Mouse (Mus musculus) liver, embryonic 16.5 days (tissue): ENCODE results near the gene Sycp2l. TPM values are rescaled to one million over a fixed set of nuclear protein-coding genes. Genes with fewer than 3 reads are reported as not detected.
"Not testable (repeated sequence)": the region's sequence is repeated elsewhere in the genome, so short reads cannot be mapped to it uniquely, and the experiment has no call there.

Experiments used
- ATAC-seq: fragments of 200-750 bp; cut with Nextera tagmentation; 2 replicates; pipeline ENCODE4 v1.8.0; 2017; ENCODE audit warnings: low read depth, mild to moderate bottlenecking, moderate number of reproducible peaks, moderate library complexity
- H3K27ac ChIP-seq: fragments of 300-500 bp; sonication (generic); 2 replicates; pipeline ENCODE4 v1.5.1; 2014; ENCODE audit warnings: mild to moderate bottlenecking, low read length
- H3K27me3 ChIP-seq: fragments of 300-500 bp; sonication (generic); 2 replicates; pipeline ENCODE4 v1.6.1; 2014; ENCODE audit warnings: low read depth, low read length, mixed read lengths; ENCODE audit not compliant: control insufficient read depth, insufficient read depth
- H3K36me3 ChIP-seq: fragments of 300-500 bp; sonication (generic); 2 replicates; pipeline ENCODE4 v1.6.1; 2014; ENCODE audit warnings: mild to moderate bottlenecking; ENCODE audit not compliant: control insufficient read depth, insufficient read depth
- H3K4me1 ChIP-seq: fragments of 300-500 bp; sonication (generic); 2 replicates; pipeline ENCODE4 v1.6.1; 2014; ENCODE audit warnings: low read depth, low read length, mixed read lengths; ENCODE audit not compliant: control insufficient read depth
- H3K4me2 ChIP-seq: fragments of 300-500 bp; sonication (generic); 2 replicates; pipeline ENCODE4 v1.6.1; 2014; ENCODE audit warnings: low read depth, low read length, mixed read lengths
- H3K4me3 ChIP-seq: fragments of 300-500 bp; sonication (generic); 2 replicates; pipeline ENCODE4 v1.5.1; 2014; ENCODE audit warnings: low read depth, mild to moderate bottlenecking, low read length
- H3K9ac ChIP-seq: fragments of 300-500 bp; sonication (generic); 2 replicates; pipeline ENCODE4 v1.6.1; 2014; ENCODE audit warnings: low read depth, low read length
- H3K9me3 ChIP-seq: fragments of 300-500 bp; sonication (generic); replicated peaks from 2 replicates; pipeline ENCODE4 v1.6.1; 2016; ENCODE audit warnings: low read length; ENCODE audit not compliant: control insufficient read depth
- WGBS: fragments of 180-500 bp; shearing (Covaris S2); extraction: QIAGEN DNeasy Blood & Tissue Kit; methylation state at CpG from one replicate; pipeline ENCODE4 v1.1.7; 2014; ENCODE audit not compliant: insufficient replicate concordance; 5-methylcytosine and 5-hydroxymethylcytosine counted together
- polyA plus RNA-seq: library from polyadenylated mRNA; unstranded; fragments of >200 nt; fragmentation: Nextera tagmentation; extraction: Ambion mirVana; gene quantifications from 2 replicates; pipeline ENCODE4 v1.2.1, GENCODE M21; 2015

Sycp2l gene
- polyA plus RNA-seq, 1 experiment from 2014 or later: not detected

GRCm38 (mm10) chr13:41153146-41153545, 39.0 kb downstream of the Sycp2l start:
- H3K4me1 ChIP-seq: no peaks in the 10 kb centered on the region
- H3K9me3 ChIP-seq: no peaks in the 10 kb centered on the region
- no peak overlapping the region for H3K4me2 ChIP-seq
- H3K27me3 ChIP-seq: no peaks in the 10 kb centered on the region
- no peak overlapping the region for H3K4me3 ChIP-seq
- H3K27ac ChIP-seq: no peak overlapping the region
- H3K36me3 ChIP-seq: no peaks in the 10 kb centered on the region
- 72% methylated on average over 11 of the region's 11 CpGs for WGBS
- no peak for ATAC-seq
- no peak overlapping the region for H3K9ac ChIP-seq

DNA sequence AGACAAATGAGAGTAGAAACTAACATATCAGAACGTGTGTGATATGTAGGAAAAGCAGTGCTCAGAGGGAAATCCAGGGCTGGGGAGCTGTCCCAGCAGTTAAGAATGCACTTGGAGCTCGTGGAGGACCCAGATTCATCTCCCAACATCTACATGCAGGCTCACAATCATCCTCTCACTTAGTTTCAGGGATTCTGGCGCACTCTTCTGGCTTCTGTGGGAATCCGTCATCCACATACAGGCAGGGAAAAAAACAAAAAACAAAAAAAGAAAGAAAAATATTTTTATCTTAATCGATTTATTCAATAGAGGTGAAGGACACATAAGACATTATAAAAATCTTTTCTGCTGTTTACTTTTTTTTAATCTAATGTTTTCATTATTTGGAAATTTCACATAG, 44.3 kb downstream of the Sycp2l start:
- WGBS: 45% methylated on average over 5 of the region's 5 CpGs
- Histone ChIP-seq H3K4me1 (no peaks in the 10 kb centered on the region), H3K4me2 (no peak overlapping the region), H3K36me3 (no peaks in the 10 kb centered on the region), H3K4me3 (no peak overlapping the region), H3K27ac (no peak overlapping the region), H3K9ac (no peak overlapping the region), H3K9me3 (no peaks in the 10 kb centered on the region), H3K27me3 (no peaks in the 10 kb centered on the region)
- no peak for ATAC-seq

GRCm38 (mm10) chr13:41187886-41188285, 73.8 kb downstream of the Sycp2l start:
- Histone ChIP-seq H3K27ac (no peak overlapping the region), H3K36me3 (no peaks in the 10 kb centered on the region; the same call in 1 of the 2 replicates), H3K4me3 (no peak overlapping the region), H3K9me3 (no peaks in the 10 kb centered on the region), H3K4me2 (no peak overlapping the region), H3K9ac (no peak overlapping the region), H3K4me1 (no peaks in the 10 kb centered on the region), H3K27me3 (no peaks in the 10 kb centered on the region)
- WGBS: 71% methylated on average over 6 of the region's 6 CpGs
- no peak for ATAC-seq

DNA sequence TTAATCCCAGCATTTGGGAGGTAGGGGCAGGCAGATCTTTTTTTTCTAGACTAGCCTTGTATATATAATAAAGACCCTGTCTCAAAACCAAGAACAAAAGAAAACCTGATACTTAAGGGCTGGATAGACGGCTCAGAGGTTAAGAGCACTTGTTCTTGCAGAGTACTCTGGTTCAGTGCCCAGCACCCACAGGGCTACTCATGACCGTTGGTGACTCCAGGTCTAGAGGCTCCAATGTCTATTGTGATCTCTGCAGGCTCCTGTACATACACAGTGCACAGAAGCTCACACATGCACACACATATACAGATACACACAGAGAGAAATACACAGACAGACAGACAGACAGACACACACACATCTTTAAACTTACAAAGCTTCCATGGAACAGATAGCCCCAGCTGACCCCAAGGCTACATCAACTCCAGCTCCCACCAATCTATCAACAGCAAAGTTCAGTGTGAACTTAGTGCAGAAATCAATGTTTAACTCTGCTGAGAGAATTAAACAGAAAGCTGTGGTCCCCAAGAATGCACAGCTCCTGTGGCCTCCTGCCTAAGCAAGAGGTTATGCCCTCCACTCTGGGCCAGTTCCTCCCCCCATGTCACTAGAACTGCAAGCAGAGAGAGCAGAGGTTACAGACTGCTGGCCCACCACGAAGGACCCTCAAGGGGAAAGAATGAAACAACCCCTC, 81.7 kb downstream of the Sycp2l start:
- 43% methylated on average over 3 of the region's 3 CpGs for WGBS
- Histone ChIP-seq H3K36me3 (no peaks in the 10 kb centered on the region), H3K4me3 (no peak overlapping the region), H3K9ac (no peak overlapping the region), H3K9me3 (no peaks in the 10 kb centered on the region), H3K4me2 (no peak overlapping the region), H3K27me3 (no peaks in the 10 kb centered on the region), H3K27ac (peak overlapping the region; percentile 26; the same call in 1 of the 2 replicates), H3K4me1 (peaks cover 5% of the 10 kb centered on the region; the same call in 1 of the 2 replicates)
- peak; percentile 80 for ATAC-seq

GRCm38 (mm10) chr13:41200861-41201260, 86.8 kb downstream of the Sycp2l start:
- Histone ChIP-seq H3K36me3 (no peaks in the 10 kb centered on the region), H3K27me3 (no peaks in the 10 kb centered on the region), H3K9me3 (no peaks in the 10 kb centered on the region), H3K4me3 (no peak overlapping the region), H3K27ac (no peak overlapping the region), H3K9ac (no peak overlapping the region), H3K4me2 (no peak overlapping the region), H3K4me1 (peaks cover 5% of the 10 kb centered on the region; the same call in 1 of the 2 replicates)
- ATAC-seq: no peak
- 63% methylated on average over 2 of the region's 2 CpGs for WGBS

DNA sequence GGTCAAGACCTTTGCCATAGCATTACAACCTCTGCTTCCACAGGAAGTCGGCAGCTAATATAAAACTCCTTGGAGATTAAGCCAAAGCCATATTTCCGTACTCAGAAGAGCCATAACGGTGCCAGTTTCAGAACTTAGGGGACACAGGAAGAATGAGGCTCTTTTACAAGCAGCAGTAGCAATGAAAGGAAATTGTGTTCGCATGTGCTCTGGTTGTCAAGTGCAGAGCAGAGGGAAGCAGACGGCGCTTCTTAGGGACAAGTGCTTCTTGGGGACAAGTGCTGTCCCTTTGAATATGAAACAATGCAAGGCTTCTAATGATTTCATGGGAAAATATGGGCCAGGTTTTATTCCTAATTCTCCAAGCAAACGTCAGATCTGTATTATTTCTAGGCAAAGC, 89.2 kb downstream of the Sycp2l start:
- Histone ChIP-seq H3K9ac (no peak overlapping the region), H3K36me3 (no peaks in the 10 kb centered on the region), H3K27ac (no peak overlapping the region), H3K4me1 (no peaks in the 10 kb centered on the region), H3K4me2 (no peak overlapping the region), H3K9me3 (no peaks in the 10 kb centered on the region), H3K4me3 (no peak overlapping the region), H3K27me3 (no peaks in the 10 kb centered on the region)
- no peak for ATAC-seq
- WGBS: 53% methylated on average over 7 of the region's 7 CpGs

DNA sequence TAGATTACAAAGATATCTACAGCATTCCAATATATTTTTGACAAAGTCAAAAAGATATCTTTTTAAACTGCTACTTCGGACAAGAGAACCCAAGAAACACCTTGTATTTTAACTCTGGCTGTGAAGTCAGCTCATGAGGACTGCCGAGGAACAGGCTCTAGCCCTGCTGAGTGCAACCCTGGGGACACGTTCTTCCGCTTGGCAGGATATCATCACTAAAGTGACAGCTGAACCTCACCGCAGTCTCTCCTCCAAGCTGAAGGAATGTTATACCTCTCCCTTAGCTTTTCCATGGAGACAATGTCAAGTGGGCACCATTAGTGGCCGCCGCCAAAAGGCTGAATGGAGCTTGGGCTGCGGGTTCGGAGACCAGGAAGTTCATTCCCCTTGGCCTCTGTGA, 89.6 kb downstream of the Sycp2l start:
- Histone ChIP-seq H3K9ac (no peak overlapping the region), H3K27ac (no peak overlapping the region), H3K27me3 (no peaks in the 10 kb centered on the region), H3K36me3 (no peaks in the 10 kb centered on the region), H3K4me1 (no peaks in the 10 kb centered on the region), H3K9me3 (no peaks in the 10 kb centered on the region), H3K4me3 (no peak overlapping the region), H3K4me2 (no peak overlapping the region)
- WGBS: 72% methylated on average over 9 of the region's 9 CpGs
- ATAC-seq: no peak

DNA sequence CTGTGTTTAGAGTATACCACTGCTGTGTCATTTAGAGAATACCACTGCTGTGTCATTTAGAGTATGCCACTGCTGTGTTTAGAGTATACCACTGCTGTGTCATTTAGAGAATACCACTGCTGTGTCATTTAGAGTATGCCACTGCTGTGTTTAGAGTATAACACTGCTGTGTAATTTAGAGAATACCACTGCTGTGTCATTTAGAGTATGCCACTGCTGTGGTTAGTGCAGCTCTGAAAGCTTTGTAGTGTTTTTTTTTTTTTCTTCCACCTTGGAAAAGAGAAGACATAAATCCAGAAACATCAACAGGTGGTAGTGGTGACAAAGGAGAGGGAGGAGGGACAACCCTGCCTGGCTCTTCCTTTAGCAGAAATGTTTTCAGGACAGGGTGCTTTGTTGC, 91.5 kb downstream of the Sycp2l start:
- not testable (repeated sequence) for H3K4me3 ChIP-seq, H3K9ac ChIP-seq, H3K9me3 ChIP-seq, H3K27ac ChIP-seq, H3K27me3 ChIP-seq, H3K4me2 ChIP-seq, ATAC-seq, H3K4me1 ChIP-seq, H3K36me3 ChIP-seq

GRCm38 (mm10) chr13:41206241-41206640, 92.1 kb downstream of the Sycp2l start:
- WGBS: 68% methylated on average over 5 of the region's 5 CpGs
- H3K9me3 ChIP-seq: no peaks in the 10 kb centered on the region
- no peak for ATAC-seq
- no peak overlapping the region for H3K27ac ChIP-seq
- no peaks in the 10 kb centered on the region for H3K4me1 ChIP-seq
- H3K27me3 ChIP-seq: no peaks in the 10 kb centered on the region
- H3K36me3 ChIP-seq: no peaks in the 10 kb centered on the region
- H3K4me3 ChIP-seq: no peak overlapping the region
- H3K4me2 ChIP-seq: no peak overlapping the region
- no peak overlapping the region for H3K9ac ChIP-seq
